Mouse (Mus musculus): Measurements from ENCODE around the gene Hs2st1. TPM values are rescaled to one million over a fixed set of nuclear protein-coding genes. Genes with fewer than 3 reads are reported as not detected.

The Hs2st1 gene
- polyA plus RNA-seq, 1 experiment from 2014 or later = 13.7 TPM

GRCm38 (mm10) chr3:144537078-144537855 lies 32.7 kb downstream of the Hs2st1 start:
- H3K4me2 ChIP-seq (ENCODE audit: low read length) = no peak overlapping the region
- WGBS = 88% methylated on average over 7 of the region's 7 CpGs
- ATAC-seq (replicated peaks; ENCODE audit: low FRiP score, low TSS enrichment, low read depth) = no peak
- H3K9ac ChIP-seq (ENCODE audit: low read length) = no peak overlapping the region
- no peaks in the 10 kb centered on the region for H3K27me3 ChIP-seq (replicated peaks; ENCODE audit: control insufficient read depth, insufficient read depth, low read length)
- peaks cover 30% of the 10 kb centered on the region for H3K4me1 ChIP-seq (replicated peaks; ENCODE audit: control insufficient read depth, insufficient read depth, low read length)
- DNase-seq (ENCODE audit: low spot score) = peak; percentile 13
- H3K36me3 ChIP-seq (ENCODE audit: control insufficient read depth, insufficient read depth, low read length) = no peaks in the 10 kb centered on the region
- no peaks in the 10 kb centered on the region for H3K9me3 ChIP-seq (ENCODE audit: control insufficient read depth, low read length)
- H3K4me3 ChIP-seq (ENCODE audit: low read depth, low read length) = no peak overlapping the region
- no peak overlapping the region for H3K27ac ChIP-seq (ENCODE audit: low read depth)

GRCm38 (mm10) chr3:144535056-144535455 lies 34.9 kb downstream of the Hs2st1 start:
- H3K4me2 ChIP-seq (ENCODE audit: low read length) = no peak overlapping the region
- DNase-seq (ENCODE audit: low spot score) (no peak), ATAC-seq (replicated peaks; ENCODE audit: low FRiP score, low TSS enrichment, low read depth) (no peak)
- H3K9ac ChIP-seq (ENCODE audit: low read length) = no peak overlapping the region
- peaks cover 17% of the 10 kb centered on the region for H3K4me1 ChIP-seq (replicated peaks; ENCODE audit: control insufficient read depth, insufficient read depth, low read length)
- no peak overlapping the region for H3K27ac ChIP-seq (ENCODE audit: low read depth)
- no peaks in the 10 kb centered on the region for H3K27me3 ChIP-seq (replicated peaks; ENCODE audit: control insufficient read depth, insufficient read depth, low read length)
- no peaks in the 10 kb centered on the region for H3K36me3 ChIP-seq (ENCODE audit: control insufficient read depth, insufficient read depth, low read length)
- WGBS = 89% methylated on average over 4 of the region's 4 CpGs
- no peak overlapping the region for H3K4me3 ChIP-seq (ENCODE audit: low read depth, low read length)
- no peaks in the 10 kb centered on the region for H3K9me3 ChIP-seq (ENCODE audit: control insufficient read depth, low read length)

GRCm38 (mm10) chr3:144531023-144531422 lies 39.0 kb downstream of the Hs2st1 start:
- H3K27me3 ChIP-seq (replicated peaks; ENCODE audit: control insufficient read depth, insufficient read depth, low read length) = no peaks in the 10 kb centered on the region
- H3K4me3 ChIP-seq (ENCODE audit: low read depth, low read length) = no peak overlapping the region
- H3K4me2 ChIP-seq (ENCODE audit: low read length) = no peak overlapping the region
- WGBS = 39% methylated on average over 5 of the region's 5 CpGs
- no peaks in the 10 kb centered on the region for H3K9me3 ChIP-seq (ENCODE audit: control insufficient read depth, low read length)
- DNase-seq (ENCODE audit: low spot score) (no peak), ATAC-seq (replicated peaks; ENCODE audit: low FRiP score, low TSS enrichment, low read depth) (no peak)
- 0 out of 2 replicates have a peak, but pooled peaks cover 6% of the 10 kb centered on the region for H3K4me1 ChIP-seq (replicated peaks; ENCODE audit: control insufficient read depth, insufficient read depth, low read length)
- no peaks in the 10 kb centered on the region for H3K36me3 ChIP-seq (ENCODE audit: control insufficient read depth, insufficient read depth, low read length)
- H3K9ac ChIP-seq (ENCODE audit: low read length) = no peak overlapping the region
- no peak overlapping the region for H3K27ac ChIP-seq (ENCODE audit: low read depth)

GRCm38 (mm10) chr3:144527918-144528317 lies 42.1 kb downstream of the Hs2st1 start:
- ATAC-seq (replicated peaks; ENCODE audit: low FRiP score, low TSS enrichment, low read depth) = no peak
- no peak overlapping the region for H3K4me2 ChIP-seq (ENCODE audit: low read length)
- no peaks in the 10 kb centered on the region for H3K9me3 ChIP-seq (ENCODE audit: control insufficient read depth, low read length)
- no peaks in the 10 kb centered on the region for H3K27me3 ChIP-seq (replicated peaks; ENCODE audit: control insufficient read depth, insufficient read depth, low read length)
- H3K4me1 ChIP-seq (replicated peaks; ENCODE audit: control insufficient read depth, insufficient read depth, low read length) = 0 out of 2 replicates have a peak, but pooled peaks cover 6% of the 10 kb centered on the region
- H3K36me3 ChIP-seq (ENCODE audit: control insufficient read depth, insufficient read depth, low read length) = no peaks in the 10 kb centered on the region
- H3K27ac ChIP-seq (ENCODE audit: low read depth) = no peak overlapping the region
- DNase-seq (ENCODE audit: low spot score) = no peak
- no peak overlapping the region for H3K4me3 ChIP-seq (ENCODE audit: low read depth, low read length)
- 88% methylated on average over 7 of the region's 7 CpGs for WGBS
- no peak overlapping the region for H3K9ac ChIP-seq (ENCODE audit: low read length)

- Histone ChIP-seq H3K27me3 (replicated peaks; ENCODE audit: control insufficient read depth, insufficient read depth, low read length) (no peaks in the 10 kb centered on the region), H3K27ac (ENCODE audit: low read depth) (no peak overlapping the region), H3K4me3 (ENCODE audit: low read depth, low read length) (no peak overlapping the region), H3K36me3 (ENCODE audit: control insufficient read depth, insufficient read depth, low read length) (no peaks in the 10 kb centered on the region), H3K4me2 (ENCODE audit: low read length) (no peak overlapping the region), H3K4me1 (replicated peaks; ENCODE audit: control insufficient read depth, insufficient read depth, low read length) (peaks cover 10% of the 10 kb centered on the region), H3K9me3 (ENCODE audit: control insufficient read depth, low read length) (no peaks in the 10 kb centered on the region), H3K9ac (ENCODE audit: low read length) (no peak overlapping the region)
- ATAC-seq (replicated peaks; ENCODE audit: low FRiP score, low TSS enrichment, low read depth) (no peak; the same call in 1 of the 2 replicates), DNase-seq (ENCODE audit: low spot score) (no peak)
- WGBS = 27% methylated on average over 10 of the region's 10 CpGs
Measured at GRCm38 (mm10) chr3:144519581-144520272, 50.3 kb downstream of the Hs2st1 start.

- DNase-seq (ENCODE audit: low spot score) = no peak
- Histone ChIP-seq H3K27me3 (replicated peaks; ENCODE audit: control insufficient read depth, insufficient read depth, low read length) (no peaks in the 10 kb centered on the region), H3K27ac (ENCODE audit: low read depth) (no peak overlapping the region), H3K36me3 (ENCODE audit: control insufficient read depth, insufficient read depth, low read length) (no peaks in the 10 kb centered on the region), H3K9me3 (ENCODE audit: control insufficient read depth, low read length) (no peaks in the 10 kb centered on the region), H3K4me1 (replicated peaks; ENCODE audit: control insufficient read depth, insufficient read depth, low read length) (peaks cover 10% of the 10 kb centered on the region), H3K4me2 (ENCODE audit: low read length) (no peak overlapping the region), H3K4me3 (ENCODE audit: low read depth, low read length) (no peak overlapping the region), H3K9ac (ENCODE audit: low read length) (no peak overlapping the region)
- ATAC-seq (replicated peaks; ENCODE audit: low FRiP score, low TSS enrichment, low read depth) = no peak
- WGBS = 13% methylated on average over 5 of the region's 5 CpGs
Measured at GRCm38 (mm10) chr3:144518917-144519316, 51.1 kb downstream of the Hs2st1 start.

- no peak overlapping the region for H3K27ac ChIP-seq (ENCODE audit: low read depth)
- ATAC-seq (replicated peaks; ENCODE audit: low FRiP score, low TSS enrichment, low read depth) = no peak
- H3K36me3 ChIP-seq (ENCODE audit: control insufficient read depth, insufficient read depth, low read length) = no peaks in the 10 kb centered on the region
- H3K4me1 ChIP-seq (replicated peaks; ENCODE audit: control insufficient read depth, insufficient read depth, low read length) = peaks cover 8% of the 10 kb centered on the region
- peak; percentile 36 for DNase-seq (ENCODE audit: low spot score)
- no peak overlapping the region for H3K4me3 ChIP-seq (ENCODE audit: low read depth, low read length)
- WGBS = 72% methylated on average over 7 of the region's 7 CpGs
- no peaks in the 10 kb centered on the region for H3K9me3 ChIP-seq (ENCODE audit: control insufficient read depth, low read length)
- H3K4me2 ChIP-seq (ENCODE audit: low read length) = no peak overlapping the region
- no peak overlapping the region for H3K9ac ChIP-seq (ENCODE audit: low read length)
- no peaks in the 10 kb centered on the region for H3K27me3 ChIP-seq (replicated peaks; ENCODE audit: control insufficient read depth, insufficient read depth, low read length)
Measured at GRCm38 (mm10) chr3:144515286-144515685, 54.7 kb downstream of the Hs2st1 start.

- DNase-seq (ENCODE audit: low spot score) (peak; percentile 18), ATAC-seq (replicated peaks; ENCODE audit: low FRiP score, low TSS enrichment, low read depth) (no peak)
- Histone ChIP-seq H3K4me2 (ENCODE audit: low read length) (no peak overlapping the region), H3K27ac (ENCODE audit: low read depth) (no peak overlapping the region), H3K36me3 (ENCODE audit: control insufficient read depth, insufficient read depth, low read length) (no peaks in the 10 kb centered on the region), H3K9ac (ENCODE audit: low read length) (no peak overlapping the region), H3K9me3 (ENCODE audit: control insufficient read depth, low read length) (no peaks in the 10 kb centered on the region), H3K4me3 (ENCODE audit: low read depth, low read length) (no peak overlapping the region), H3K4me1 (replicated peaks; ENCODE audit: control insufficient read depth, insufficient read depth, low read length) (peaks cover 3% of the 10 kb centered on the region; the same call in 1 of the 2 replicates), H3K27me3 (replicated peaks; ENCODE audit: control insufficient read depth, insufficient read depth, low read length) (no peaks in the 10 kb centered on the region)
- WGBS = 84% methylated on average over 10 of the region's 10 CpGs
Measured at GRCm38 (mm10) chr3:144514122-144514505, 55.9 kb downstream of the Hs2st1 start.

All from intestine, embryonic 14.5 days (tissue).